Mouse (Mus musculus): ENCODE data around the gene Mgll.

DNA sequence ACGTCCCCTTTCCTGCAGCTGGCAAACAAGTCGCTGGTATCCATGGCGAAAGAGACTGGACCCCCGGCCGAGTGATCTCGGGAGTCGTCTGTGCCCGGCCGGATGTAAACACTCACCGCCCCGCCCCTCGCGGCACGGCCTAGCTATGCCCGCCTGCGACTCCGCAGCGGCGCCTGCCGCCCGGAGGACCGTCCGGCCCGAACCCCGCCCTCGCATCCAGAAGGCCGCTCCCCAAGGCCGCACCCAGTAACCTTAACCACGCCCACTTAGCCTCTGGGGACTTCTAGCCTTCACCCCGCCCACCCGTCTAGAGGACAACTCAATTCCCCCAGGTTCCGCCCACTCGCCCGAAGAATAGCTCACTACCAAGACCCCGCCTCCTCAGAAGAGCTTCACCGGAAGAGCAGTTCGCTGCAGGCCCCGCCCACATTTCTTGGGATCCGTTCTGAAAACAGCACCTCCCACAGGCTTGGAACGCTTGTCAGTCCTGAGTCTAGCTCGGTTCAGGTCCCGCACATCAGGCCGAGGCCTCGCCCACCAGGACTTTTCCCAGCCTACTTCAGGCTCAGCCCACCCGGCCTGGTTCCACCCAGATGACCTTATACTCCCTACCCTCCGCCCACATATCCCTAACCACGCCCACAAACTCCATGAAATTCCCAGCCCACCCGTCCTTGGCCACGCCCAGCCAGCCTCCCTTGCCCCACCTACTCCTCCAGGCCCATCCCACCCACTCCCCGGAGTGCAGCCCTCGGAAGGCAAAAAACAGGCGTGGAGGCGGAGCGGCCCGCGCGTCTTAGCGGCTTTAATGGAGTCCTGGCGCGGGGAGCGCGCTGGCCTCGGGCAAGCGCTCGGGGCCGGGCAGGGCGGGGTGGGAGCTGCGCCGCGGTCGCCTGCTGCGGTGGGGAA, 117.8 kb downstream of the Mgll start, which contains the start of gene Abtb1:
- TF ChIP-seq CTCF (IDR thresholded peaks at IDR 0.05; ENCODE audit: low read depth, low read length) (peak; percentile 67), POLR2A (IDR thresholded peaks at IDR 0.05; ENCODE audit: extremely low read depth, insufficient read depth, low read length) (peak; percentile 79)
